7 mouse cellular contexts compared by ENCODE assay signal in genomic region chr11:46054911-46055895, GRCm38 (mm10). TPM values are rescaled to one million over a fixed set of nuclear protein-coding genes. Genes with fewer than 3 reads are reported as not detected.
DNase-seq lines count a peak whose midpoint lies in the region; ATAC-seq lines count a peak whose summit lies in the region.

No protein-coding gene starts in this region.

- H3K36me3 ChIP-seq in neural tube, embryonic 11.5 days (ENCODE audit: control insufficient read depth, insufficient read depth, low read length) = no peaks in the 10 kb centered on the region
- no peaks in the 10 kb centered on the region for H3K36me3 ChIP-seq in forebrain, embryonic 12.5 days (replicated peaks)
- H3K36me3 ChIP-seq in liver, embryonic 11.5 days (ENCODE audit: control insufficient read depth, insufficient read depth, low read length) = no peaks in the 10 kb centered on the region

- H3K9me3 ChIP-seq in neural tube, embryonic 11.5 days (ENCODE audit: control insufficient read depth, low read length) = no peaks in the 10 kb centered on the region
- no peaks in the 10 kb centered on the region for H3K9me3 ChIP-seq in forebrain, embryonic 12.5 days
- H3K9me3 ChIP-seq in liver, embryonic 11.5 days (ENCODE audit: control insufficient read depth, low read length) = no peaks in the 10 kb centered on the region

- H3K27me3 ChIP-seq in neural tube, embryonic 11.5 days (ENCODE audit: control insufficient read depth, insufficient read depth, low read length) = no peaks in the 10 kb centered on the region
- peaks cover 15% of the 10 kb centered on the region; the same call in 1 of the 2 replicates for H3K27me3 ChIP-seq in forebrain, embryonic 12.5 days
- H3K27me3 ChIP-seq in liver, embryonic 11.5 days (replicated peaks; ENCODE audit: control insufficient read depth, insufficient read depth, low read length) = peaks cover 38% of the 10 kb centered on the region

- H3K4me3 ChIP-seq in neural tube, embryonic 11.5 days (ENCODE audit: low read depth, low read length) = peak overlapping the region; percentile 44
- peak overlapping the region; percentile 65 for H3K4me3 ChIP-seq in forebrain, embryonic 12.5 days (replicated peaks)
- peak overlapping the region; percentile 56 for H3K4me3 ChIP-seq in liver, embryonic 11.5 days (ENCODE audit: low read depth, low read length)

- 22% methylated on average over 13 of the region's 13 CpGs for WGBS in neural tube, embryonic 11.5 days
- 34% methylated on average over 10 of the region's 13 CpGs for WGBS in forebrain, embryonic 12.5 days
- 21% methylated on average over 13 of the region's 13 CpGs for WGBS in liver, embryonic 11.5 days

- no peak overlapping the region; the same call in 1 of the 2 replicates for H3K9ac ChIP-seq in neural tube, embryonic 11.5 days (ENCODE audit: low read length)
- peak overlapping the region; percentile 77 for H3K9ac ChIP-seq in forebrain, embryonic 12.5 days
- no peak overlapping the region; the same call in 1 of the 2 replicates for H3K9ac ChIP-seq in liver, embryonic 11.5 days (ENCODE audit: low read depth, low read length)

- peak overlapping the region; percentile 72; the same call in 1 of the 2 replicates for H3K27ac ChIP-seq in neural tube, embryonic 11.5 days (ENCODE audit: low read depth, low read length)
- H3K27ac ChIP-seq in forebrain, embryonic 12.5 days = no peak overlapping the region
- no peak overlapping the region for H3K27ac ChIP-seq in liver, embryonic 11.5 days (ENCODE audit: low read depth, low read length)

- peak; percentile 45 for ATAC-seq in neural tube, embryonic 11.5 days (ENCODE audit: insufficient read depth, low FRiP score, low TSS enrichment)
- peak; percentile 49 for ATAC-seq in forebrain, embryonic 12.5 days (ENCODE audit: low FRiP score)
- peak; percentile 19; the same call in 1 of the 2 replicates for ATAC-seq in liver, embryonic 11.5 days (replicated peaks; ENCODE audit: low FRiP score)

- H3K4me1 ChIP-seq in neural tube, embryonic 11.5 days (ENCODE audit: control insufficient read depth, insufficient read depth, low read length) = no peaks in the 10 kb centered on the region
- peaks cover 13% of the 10 kb centered on the region for H3K4me1 ChIP-seq in forebrain, embryonic 12.5 days
- peaks cover 17% of the 10 kb centered on the region for H3K4me1 ChIP-seq in liver, embryonic 11.5 days (replicated peaks; ENCODE audit: control insufficient read depth, insufficient read depth, low read length)

- DNase-seq in neural tube, embryonic 11.5 days (ENCODE audit: low spot score) = no peak
- DNase-seq in neural tube, embryonic 10.5 days (ENCODE audit: extremely low spot score, low spot score) = no peak
- no peak for DNase-seq in liver, embryonic 11.5 days (ENCODE audit: low spot score)
- DNase-seq in yolk sac, embryonic 10.5 days (ENCODE audit: low spot score) = peak; percentile 29
- DNase-seq in left cerebral cortex, adult 11 months (ENCODE audit: low spot score) = no peak
- DNase-seq in frontal cortex, postnatal 14 days (ENCODE audit: low spot score in 2 of 2) = no peak

- peak overlapping the region; percentile 53 for H3K4me2 ChIP-seq in neural tube, embryonic 11.5 days (ENCODE audit: low read depth)
- H3K4me2 ChIP-seq in forebrain, embryonic 12.5 days = peak overlapping the region; percentile 74
- peak overlapping the region; percentile 70 for H3K4me2 ChIP-seq in liver, embryonic 11.5 days

RNA-seq across cellular contexts. Expression of gene Adam19, which starts 0.6 kb away (rescaled TPM):
- polyA plus RNA-seq in neural tube, embryonic 11.5 days (2014; fragmentation: Nextera tagmentation; extraction: Ambion mirVana) = 17.7 and 20.0 TPM in 2 replicates
- polyA plus RNA-seq in forebrain, embryonic 12.5 days (2016; fragmentation: Nextera tagmentation; extraction: Ambion mirVana) = 9.7 and 10.2 TPM in 2 replicates
- polyA plus RNA-seq in liver, embryonic 11.5 days (2014; fragmentation: Nextera tagmentation; extraction: Ambion mirVana) = 8.5 and 8.8 TPM in 2 replicates

RNA-seq across cellular contexts. Expression of gene Gm12166, which starts 3.1 kb away (rescaled TPM):
- 3.3 TPM in 2 replicates for polyA plus RNA-seq in neural tube, embryonic 11.5 days (2014; fragmentation: Nextera tagmentation; extraction: Ambion mirVana)
- polyA plus RNA-seq in forebrain, embryonic 12.5 days (2016; fragmentation: Nextera tagmentation; extraction: Ambion mirVana) = 3.1 and 3.2 TPM in 2 replicates
- 5.5 and 6.6 TPM in 2 replicates for polyA plus RNA-seq in liver, embryonic 11.5 days (2014; fragmentation: Nextera tagmentation; extraction: Ambion mirVana)
